Mouse (Mus musculus) cerebellum, postnatal 10 days (tissue): ENCODE data around the gene Frk.
"Not testable (repeated sequence)": the region's sequence is repeated elsewhere in the genome, so short reads cannot be mapped to it uniquely, and the experiment has no call there.

Experiments
- DNase-seq, 2 experiments: peaks; one replicate each; pipeline ENCODE4 v3.0.0; 2021; ENCODE audit warnings: mixed read lengths in 2 of 2

Gene Frk

DNA sequence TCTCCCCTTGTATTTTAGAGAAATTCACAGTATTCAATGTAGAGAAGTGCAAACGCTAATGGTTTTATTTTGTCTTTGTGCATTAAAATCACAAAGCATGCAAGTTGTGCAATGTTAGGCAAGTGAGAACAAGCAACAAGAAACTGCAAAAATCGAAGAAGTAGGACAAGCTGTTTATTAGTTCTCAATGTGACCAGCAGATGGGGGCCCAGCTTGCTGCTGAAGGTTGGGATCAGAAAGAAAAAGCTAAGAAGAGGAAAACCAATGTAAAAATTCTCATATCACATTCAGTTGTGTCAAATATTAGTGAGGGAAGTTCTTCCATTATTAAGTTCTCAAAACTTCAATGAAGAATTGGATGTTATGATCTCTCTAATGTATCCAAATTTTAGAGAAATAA is 134.0 kb downstream of the Frk start:
- DNase-seq, result peak; percentile 68 to 70

GRCm38 (mm10) chr10:34618490-34618889 is 135.3 kb downstream of the Frk start:
- DNase-seq, result no peak

- not testable (repeated sequence) for DNase-seq
Measured at GRCm38 (mm10) chr10:34620540-34620939, 137.3 kb downstream of the Frk start.

- peak; percentile 1 to 4 for DNase-seq
Measured at GRCm38 (mm10) chr10:34638245-34638644, 155.0 kb downstream of the Frk start.
